Mouse (Mus musculus): Measurements from ENCODE around the gene AI597479. TPM values are rescaled to one million over a fixed set of nuclear protein-coding genes. Genes with fewer than 3 reads are reported as not detected.

The AI597479 gene
- polyA plus RNA-seq, 1 experiment from 2014 or later, result 37.2 TPM

GRCm38 (mm10) chr1:43090418-43090817 lies 8.1 kb upstream of the AI597479 start:
- Histone ChIP-seq H3K27ac (no peak overlapping the region), H3K4me1 (peaks cover 14% of the 10 kb centered on the region), H3K4me2 (replicated peaks) (no peak overlapping the region), H3K9me3 (no peaks in the 10 kb centered on the region), H3K4me3 (no peak overlapping the region), H3K27me3 (no peaks in the 10 kb centered on the region), H3K9ac (no peak overlapping the region), H3K36me3 (0 out of 2 replicates have a peak, but pooled peaks cover 4% of the 10 kb centered on the region)
- WGBS, result 84% methylated on average over 1 of the region's 1 CpGs
- ATAC-seq (ENCODE audit: insufficient number of reproducible peaks, insufficient read depth, low FRiP score, low TSS enrichment), result no peak

- Histone ChIP-seq H3K4me2 (replicated peaks) (peak overlapping the region; percentile 91), H3K9me3 (no peaks in the 10 kb centered on the region), H3K36me3 (0 out of 2 replicates have a peak, but pooled peaks cover 4% of the 10 kb centered on the region), H3K9ac (peak overlapping the region; percentile 86), H3K4me1 (peaks cover 14% of the 10 kb centered on the region), H3K4me3 (peak overlapping the region; percentile 76), H3K27ac (no peak overlapping the region), H3K27me3 (no peaks in the 10 kb centered on the region)
- 52% methylated on average over 13 of the region's 13 CpGs for WGBS
- ATAC-seq (ENCODE audit: insufficient number of reproducible peaks, insufficient read depth, low FRiP score, low TSS enrichment), result peak; percentile 29; the same call in 1 of the 2 replicates
These were observed 7.0 kb upstream of the AI597479 start for GRCm38 (mm10) chr1:43091306-43092055.

- H3K4me3 ChIP-seq, result peak overlapping the region; percentile 76
- WGBS, result under 1% methylated on average over 95 of the region's 102 CpGs
- ATAC-seq (ENCODE audit: insufficient number of reproducible peaks, insufficient read depth, low FRiP score, low TSS enrichment), result peak; percentile 65
- H3K9me3 ChIP-seq, result no peaks in the 10 kb centered on the region
- 0 out of 2 replicates have a peak, but pooled peaks cover 4% of the 10 kb centered on the region for H3K36me3 ChIP-seq
- peaks cover 14% of the 10 kb centered on the region for H3K4me1 ChIP-seq
- H3K4me2 ChIP-seq (replicated peaks), result peak overlapping the region; percentile 91
- H3K27ac ChIP-seq, result peak overlapping the region; percentile 75
- peak overlapping the region; percentile 86 for H3K9ac ChIP-seq
- H3K27me3 ChIP-seq, result no peaks in the 10 kb centered on the region
These were observed 6.2 kb upstream of the AI597479 start for GRCm38 (mm10) chr1:43092056-43093015.

- Histone ChIP-seq H3K27me3 (no peaks in the 10 kb centered on the region), H3K9ac (no peak overlapping the region), H3K36me3 (0 out of 2 replicates have a peak, but pooled peaks cover 4% of the 10 kb centered on the region), H3K27ac (no peak overlapping the region), H3K4me2 (replicated peaks) (no peak overlapping the region), H3K4me3 (no peak overlapping the region), H3K9me3 (no peaks in the 10 kb centered on the region), H3K4me1 (peaks cover 14% of the 10 kb centered on the region)
- 88% methylated on average over 2 of the region's 2 CpGs for WGBS
- no peak for ATAC-seq (ENCODE audit: insufficient number of reproducible peaks, insufficient read depth, low FRiP score, low TSS enrichment)
These were observed 4.3 kb upstream of the AI597479 start for GRCm38 (mm10) chr1:43094206-43094605.

GRCm38 (mm10) chr1:43108729-43109128 lies 10.2 kb downstream of the AI597479 start:
- Histone ChIP-seq H3K9ac (no peak overlapping the region), H3K4me1 (no peaks in the 10 kb centered on the region), H3K27ac (no peak overlapping the region), H3K4me2 (replicated peaks) (no peak overlapping the region), H3K27me3 (no peaks in the 10 kb centered on the region), H3K9me3 (no peaks in the 10 kb centered on the region), H3K36me3 (peaks cover 58% of the 10 kb centered on the region), H3K4me3 (no peak overlapping the region)
- ATAC-seq (ENCODE audit: insufficient number of reproducible peaks, insufficient read depth, low FRiP score, low TSS enrichment), result no peak
- 79% methylated on average over 2 of the region's 2 CpGs for WGBS

- no peak for ATAC-seq (ENCODE audit: insufficient number of reproducible peaks, insufficient read depth, low FRiP score, low TSS enrichment)
- Histone ChIP-seq H3K9ac (no peak overlapping the region), H3K27me3 (no peaks in the 10 kb centered on the region), H3K4me2 (replicated peaks) (no peak overlapping the region), H3K27ac (no peak overlapping the region), H3K4me3 (no peak overlapping the region), H3K36me3 (peaks cover 65% of the 10 kb centered on the region), H3K9me3 (no peaks in the 10 kb centered on the region), H3K4me1 (no peaks in the 10 kb centered on the region)
- 50% methylated on average over 4 of the region's 4 CpGs for WGBS
These were observed 12.0 kb downstream of the AI597479 start for GRCm38 (mm10) chr1:43110556-43110955.

- H3K36me3 ChIP-seq, result peaks cover 67% of the 10 kb centered on the region
These were observed 14.4 kb downstream of the AI597479 start for GRCm38 (mm10) chr1:43112882-43113281.

GRCm38 (mm10) chr1:43117435-43117834 lies 18.9 kb downstream of the AI597479 start:
- Histone ChIP-seq H3K27ac (no peak overlapping the region), H3K27me3 (no peaks in the 10 kb centered on the region), H3K9me3 (no peaks in the 10 kb centered on the region), H3K36me3 (peaks cover 57% of the 10 kb centered on the region), H3K9ac (no peak overlapping the region), H3K4me2 (replicated peaks) (no peak overlapping the region), H3K4me3 (no peak overlapping the region), H3K4me1 (no peaks in the 10 kb centered on the region)
- no peak for ATAC-seq (ENCODE audit: insufficient number of reproducible peaks, insufficient read depth, low FRiP score, low TSS enrichment)
- WGBS, result 97% methylated on average over 8 of the region's 8 CpGs

More at GRCm38 (mm10) chr1:43112882-43113281, 14.4 kb downstream of the AI597479 start:
- ATAC-seq (ENCODE audit: insufficient number of reproducible peaks, insufficient read depth, low FRiP score, low TSS enrichment), result no peak
- Histone ChIP-seq H3K27ac (no peak overlapping the region), H3K4me1 (no peaks in the 10 kb centered on the region), H3K4me3 (no peak overlapping the region), H3K27me3 (no peaks in the 10 kb centered on the region), H3K9ac (no peak overlapping the region), H3K9me3 (no peaks in the 10 kb centered on the region), H3K4me2 (replicated peaks) (no peak overlapping the region)
- WGBS, result 85% methylated on average over 2 of the region's 2 CpGs

- Histone ChIP-seq H3K27me3 (no peaks in the 10 kb centered on the region), H3K4me3 (no peak overlapping the region), H3K9ac (no peak overlapping the region), H3K27ac (no peak overlapping the region), H3K4me1 (no peaks in the 10 kb centered on the region), H3K4me2 (replicated peaks) (no peak overlapping the region), H3K36me3 (peaks cover 29% of the 10 kb centered on the region), H3K9me3 (no peaks in the 10 kb centered on the region)
- ATAC-seq (ENCODE audit: insufficient number of reproducible peaks, insufficient read depth, low FRiP score, low TSS enrichment), result no peak
- WGBS, result 92% methylated on average over 5 of the region's 5 CpGs
These were observed 22.4 kb downstream of the AI597479 start for GRCm38 (mm10) chr1:43120950-43121349.

- Histone ChIP-seq H3K9ac (no peak overlapping the region), H3K4me2 (replicated peaks) (no peak overlapping the region), H3K9me3 (no peaks in the 10 kb centered on the region), H3K4me3 (no peak overlapping the region), H3K36me3 (peaks cover 14% of the 10 kb centered on the region), H3K27me3 (no peaks in the 10 kb centered on the region), H3K4me1 (no peaks in the 10 kb centered on the region), H3K27ac (no peak overlapping the region)
- 95% methylated on average over 2 of the region's 2 CpGs for WGBS
- ATAC-seq (ENCODE audit: insufficient number of reproducible peaks, insufficient read depth, low FRiP score, low TSS enrichment), result no peak
These were observed 24.1 kb downstream of the AI597479 start for GRCm38 (mm10) chr1:43122616-43123015.

GRCm38 (mm10) chr1:43124726-43125125 lies 26.2 kb downstream of the AI597479 start:
- no peak overlapping the region for H3K4me3 ChIP-seq
- no peak overlapping the region for H3K9ac ChIP-seq
- no peaks in the 10 kb centered on the region for H3K9me3 ChIP-seq
- H3K4me2 ChIP-seq (replicated peaks), result no peak overlapping the region
- no peak for ATAC-seq (ENCODE audit: insufficient number of reproducible peaks, insufficient read depth, low FRiP score, low TSS enrichment)
- H3K4me1 ChIP-seq, result no peaks in the 10 kb centered on the region
- WGBS, result 81% methylated on average over 4 of the region's 4 CpGs
- 0 out of 2 replicates have a peak, but pooled peaks cover 8% of the 10 kb centered on the region for H3K36me3 ChIP-seq
- no peak overlapping the region for H3K27ac ChIP-seq
- no peaks in the 10 kb centered on the region for H3K27me3 ChIP-seq

Data from embryonic facial prominence, embryonic 12.5 days (tissue).